Mouse (Mus musculus) spleen, adult 12 weeks (tissue): ENCODE data around the gene Kcng3.

Source experiments
- DNase-seq: peaks from one replicate; pipeline ENCODE4 v3.0.0; 2022; ENCODE audit warnings: low spot score

Gene Kcng3

GRCm38 (mm10) chr17:83554997-83555396 lies 76.7 kb downstream of the Kcng3 start:
- no peak for DNase-seq

- DNase-seq, result no peak
These were observed 83.0 kb downstream of the Kcng3 start for GRCm38 (mm10) chr17:83548501-83549233.

- DNase-seq, result no peak
These were observed 84.5 kb downstream of the Kcng3 start for GRCm38 (mm10) chr17:83547145-83547544.

GRCm38 (mm10) chr17:83545756-83546742 lies 85.6 kb downstream of the Kcng3 start:
- DNase-seq, result no peak

- no peak for DNase-seq
These were observed 86.4 kb downstream of the Kcng3 start for GRCm38 (mm10) chr17:83545259-83545658.

GRCm38 (mm10) chr17:83542424-83542823 lies 89.3 kb downstream of the Kcng3 start:
- no peak for DNase-seq

- DNase-seq, result no peak
These were observed 92.2 kb downstream of the Kcng3 start for GRCm38 (mm10) chr17:83539262-83540037.

GRCm38 (mm10) chr17:83538694-83539093 lies 93.0 kb downstream of the Kcng3 start:
- DNase-seq, result no peak

- DNase-seq, result no peak
These were observed 93.6 kb downstream of the Kcng3 start for GRCm38 (mm10) chr17:83538141-83538540.
